Mouse (Mus musculus) olfactory bulb, adult 2 months (tissue): ENCODE measurements around the gene Parp14. TPM values are rescaled to one million over a fixed set of nuclear protein-coding genes. Genes with fewer than 3 reads are reported as not detected.

Experiments
- H3K27ac ChIP-seq: fragments of 200-500 bp; 2 replicates; pipeline ENCODE4 v1.5.1; 2012; ENCODE audit warnings: low read depth, low read length; ENCODE audit not compliant: insufficient read depth
- H3K4me1 ChIP-seq: fragments of 200-500 bp; 2 replicates; pipeline ENCODE4 v1.6.1; 2012; ENCODE audit warnings: low read length; ENCODE audit not compliant: control insufficient read depth, insufficient read depth
- H3K4me3 ChIP-seq: fragments of 200-500 bp; 2 replicates; pipeline ENCODE4 v1.5.1; 2012; ENCODE audit warnings: mild to moderate bottlenecking, low read depth, low read length, moderate library complexity; ENCODE audit not compliant: insufficient read depth
- CTCF ChIP-seq: fragments of 200-500 bp; IDR thresholded peaks from 2 replicates; pipeline ENCODE4 v1.5.1; 2012; ENCODE audit warnings: low read depth, mild to moderate bottlenecking, low read length, moderate library complexity; ENCODE audit not compliant: insufficient read depth
- POLR2A ChIP-seq: fragments of 200-500 bp; IDR thresholded peaks from 2 replicates; pipeline ENCODE4 v1.6.1; 2012; ENCODE audit warnings: mild to moderate bottlenecking, low read depth, low read length, moderate library complexity; ENCODE audit not compliant: insufficient read depth
- WGBS: fragments of 180-500 bp; shearing (Covaris S2); methylation state at CpG from one replicate; pipeline ENCODE4 v1.1.7; 2018; 5-methylcytosine and 5-hydroxymethylcytosine counted together
- polyA plus RNA-seq: library from polyadenylated mRNA; stranded (reverse); fragments of >200 nt; gene quantifications from 2 replicates; pipeline ENCODE4 v1.2.4, GENCODE M21; 2012; ENCODE audit warnings: low replicate concordance; ENCODE audit not compliant: missing spikeins, insufficient read depth, insufficient read length

Gene Parp14
- polyA plus RNA-seq, 1 experiment = not detected

GRCm38 (mm10) chr16:35872410-35873006, 1.2 kb upstream of the Parp14 start:
- TF ChIP-seq CTCF = no peak
- no peak for TF ChIP-seq POLR2A
- Histone ChIP-seq H3K4me3 (no peak overlapping the region), H3K4me1 (peaks cover 5% of the 10 kb centered on the region), H3K27ac (no peak overlapping the region)
- 51% methylated on average over 14 of the region's 14 CpGs for WGBS

- Histone ChIP-seq H3K4me1 (peaks cover 5% of the 10 kb centered on the region), H3K4me3 (peak overlapping the region; percentile 62), H3K27ac (no peak overlapping the region)
- TF ChIP-seq CTCF = no peak
- TF ChIP-seq POLR2A = no peak
- 40% methylated on average over 12 of the region's 12 CpGs for WGBS
These were observed 554 bp upstream of the Parp14 start for GRCm38 (mm10) chr16:35871898-35872297.

GRCm38 (mm10) chr16:35870581-35871047, 730 bp downstream of the Parp14 start:
- 5% methylated on average over 12 of the region's 12 CpGs for WGBS
- H3K27ac ChIP-seq = no peak overlapping the region
- peak overlapping the region; percentile 62 for H3K4me3 ChIP-seq
- H3K4me1 ChIP-seq = peaks cover 5% of the 10 kb centered on the region
- TF ChIP-seq POLR2A = no peak
- no peak for TF ChIP-seq CTCF

- Histone ChIP-seq H3K27ac (no peak overlapping the region), H3K4me1 (peaks cover 5% of the 10 kb centered on the region), H3K4me3 (no peak overlapping the region)
- TF ChIP-seq POLR2A = no peak
- TF ChIP-seq CTCF = no peak
- 90% methylated on average over 6 of the region's 6 CpGs for WGBS
These were observed 1.7 kb downstream of the Parp14 start for GRCm38 (mm10) chr16:35869656-35870055.

- 66% methylated on average over 3 of the region's 3 CpGs for WGBS
- TF ChIP-seq CTCF = no peak
- no peak for TF ChIP-seq POLR2A
These were observed 2.2 kb downstream of the Parp14 start for GRCm38 (mm10) chr16:35869126-35869525.

GRCm38 (mm10) chr16:35867726-35868125, 3.6 kb downstream of the Parp14 start:
- Histone ChIP-seq H3K27ac (no peak overlapping the region), H3K4me1 (peaks cover 5% of the 10 kb centered on the region), H3K4me3 (no peak overlapping the region)
- TF ChIP-seq CTCF (no peak), POLR2A (no peak)
- WGBS = 87% methylated on average over 11 of the region's 11 CpGs

More at GRCm38 (mm10) chr16:35869126-35869525, 2.2 kb downstream of the Parp14 start:
- Histone ChIP-seq H3K27ac (no peak overlapping the region), H3K4me1 (peaks cover 5% of the 10 kb centered on the region), H3K4me3 (no peak overlapping the region)

GRCm38 (mm10) chr16:35862057-35862456, 9.3 kb downstream of the Parp14 start:
- 0 out of 2 replicates have a peak, but pooled peaks cover 2% of the 10 kb centered on the region for H3K4me1 ChIP-seq
- no peak overlapping the region for H3K4me3 ChIP-seq
- 97% methylated on average over 1 of the region's 1 CpGs for WGBS
- H3K27ac ChIP-seq = no peak overlapping the region
- no peak for TF ChIP-seq CTCF
- TF ChIP-seq POLR2A = no peak

GRCm38 (mm10) chr16:35860236-35860635, 11.1 kb downstream of the Parp14 start:
- 92% methylated on average over 16 of the region's 16 CpGs for WGBS
- Histone ChIP-seq H3K4me1 (0 out of 2 replicates have a peak, but pooled peaks cover 2% of the 10 kb centered on the region), H3K4me3 (no peak overlapping the region), H3K27ac (no peak overlapping the region)
- TF ChIP-seq POLR2A (no peak), CTCF (no peak)

- H3K4me1 ChIP-seq = 0 out of 2 replicates have a peak, but pooled peaks cover 2% of the 10 kb centered on the region
- no peak for TF ChIP-seq CTCF
- no peak for TF ChIP-seq POLR2A
- WGBS = 95% methylated on average over 18 of the region's 18 CpGs
- no peak overlapping the region for H3K4me3 ChIP-seq
- no peak overlapping the region for H3K27ac ChIP-seq
These were observed 14.6 kb downstream of the Parp14 start for GRCm38 (mm10) chr16:35856766-35857165.
